Mouse (Mus musculus) brain, embryonic 14.5 days (tissue): ENCODE results near the gene Ccni.

Source experiments
- CTCF ChIP-seq: fragments of 200-500 bp; IDR thresholded peaks from 2 replicates; pipeline ENCODE4 v1.5.1; 2012; ENCODE audit warnings: inconsistent platforms, mild to moderate bottlenecking, moderate library complexity, borderline replicate concordance; ENCODE audit not compliant: insufficient read depth, insufficient read length; ENCODE audit errors: extremely low read depth
- POLR2A ChIP-seq: fragments of 200-500 bp; IDR thresholded peaks from 2 replicates; pipeline ENCODE4 v1.6.1; 2012; ENCODE audit warnings: mild to moderate bottlenecking, inconsistent platforms, borderline replicate concordance; ENCODE audit not compliant: poor library complexity, insufficient read depth, insufficient read length, severe bottlenecking; ENCODE audit errors: extremely low read depth

GRCm38 (mm10) chr5:93190428-93190827 is 15.9 kb downstream of the Ccni start:
- TF ChIP-seq CTCF (no peak), POLR2A (no peak)
